Mouse (Mus musculus): Measurements from ENCODE around the gene Olfr638.
"Not testable (repeated sequence)": the region's sequence is repeated elsewhere in the genome, so short reads cannot be mapped to it uniquely, and the experiment has no call there.

Gene Olfr638

GRCm38 (mm10) chr7:103998446-103998845 is at the start of gene Olfr638:
Gene Olfr638 (plus strand): TSS chr7:103998746.
- no peak for DNase-seq

- not testable (repeated sequence) for DNase-seq
These were observed 31.7 kb upstream of the Olfr638 start for GRCm38 (mm10) chr7:103966873-103967272.

- DNase-seq = no peak
These were observed 27.7 kb upstream of the Olfr638 start, which contains the start of gene Olfr635 for GRCm38 (mm10) chr7:103970852-103971251. Gene Olfr635 (plus strand): TSS chr7:103971152.

GRCm38 (mm10) chr7:103971782-103972181 is 26.8 kb upstream of the Olfr638 start:
- no peak for DNase-seq

GRCm38 (mm10) chr7:103999124-103999523 is 578 bp downstream of the Olfr638 start:
- DNase-seq = no peak

- DNase-seq = no peak
These were observed 18.7 kb downstream of the Olfr638 start, which contains the start of gene Olfr639 for GRCm38 (mm10) chr7:104017203-104017602. Gene Olfr639 (minus strand): TSS chr7:104017303.

GRCm38 (mm10) chr7:104018953-104019352 is 20.4 kb downstream of the Olfr638 start:
- no peak for DNase-seq

GRCm38 (mm10) chr7:104021651-104022050 is 23.1 kb downstream of the Olfr638 start:
- DNase-seq = no peak

- DNase-seq = no peak
These were observed 26.9 kb downstream of the Olfr638 start, which contains the start of gene Olfr640 for GRCm38 (mm10) chr7:104025473-104025872. Gene Olfr640 (minus strand): TSS chr7:104025573.

- no peak for DNase-seq
These were observed 28.4 kb downstream of the Olfr638 start for GRCm38 (mm10) chr7:104026978-104027377.

- no peak for DNase-seq
These were observed 36.6 kb downstream of the Olfr638 start, which contains the start of gene Olfr641 for GRCm38 (mm10) chr7:104035145-104035544. Gene Olfr641 (plus strand): TSS chr7:104035445.

- no peak for DNase-seq
These were observed 52.2 kb downstream of the Olfr638 start for GRCm38 (mm10) chr7:104050745-104051144.

- DNase-seq = no peak
These were observed 54.0 kb downstream of the Olfr638 start, which contains the start of gene Olfr642 for GRCm38 (mm10) chr7:104052566-104052965. Gene Olfr642 (minus strand): TSS chr7:104052666.
